Mouse (Mus musculus) bone marrow, adult 2 months (tissue): ENCODE data around the gene S100a3.

Source experiments
- CTCF ChIP-seq: fragments of 200-500 bp; IDR thresholded peaks from 2 replicates; pipeline ENCODE4 v1.5.1; 2011; ENCODE audit warnings: low read length, control low read depth; ENCODE audit not compliant: control insufficient read depth, insufficient read depth
- POLR2A ChIP-seq: fragments of 200-500 bp; IDR thresholded peaks from 2 replicates; pipeline ENCODE4 v1.6.1; 2011; ENCODE audit warnings: low read depth, mild to moderate bottlenecking, control low read depth, low read length, borderline replicate concordance; ENCODE audit not compliant: control insufficient read depth

DNA sequence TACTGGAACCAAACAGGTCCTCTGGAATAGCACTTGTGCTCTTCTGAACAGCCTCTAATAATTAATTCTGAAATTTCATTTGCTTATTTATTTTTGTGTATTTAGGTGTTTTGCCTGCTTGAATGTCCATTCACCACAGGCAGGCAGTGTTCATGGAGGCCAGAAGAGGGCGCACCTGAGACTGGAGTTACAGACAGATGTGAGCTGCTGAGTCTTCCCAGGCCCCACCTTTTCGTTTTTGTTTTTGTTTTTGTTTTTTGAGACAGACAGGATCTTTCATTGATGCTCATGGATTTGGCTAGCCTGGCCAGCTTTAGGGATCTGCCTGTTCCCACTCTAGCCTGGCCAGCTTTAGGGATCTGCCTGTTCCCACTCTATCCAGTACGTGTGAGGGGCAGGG, 83.8 kb downstream of the S100a3 start:
- TF ChIP-seq POLR2A (no peak), CTCF (peak; percentile 84)
